ENCODE assay signal across 11 mouse cellular contexts in genomic region chr14:116924266-116924665, GRCm38 (mm10). TPM values are rescaled to one million over a fixed set of nuclear protein-coding genes. Genes with fewer than 3 reads are reported as not detected.
DNase-seq lines count a peak whose midpoint lies in the region; ATAC-seq and TF ChIP-seq lines count a peak whose summit lies in the region.
"Had no signal": no experiment of that assay in that cellular context is flagged by ENCODE, and none has a peak within 500 bp of the region (broad histone marks: within the 10 kb centered on the region; RNA-seq: fewer than 3 reads in every experiment).

No protein-coding gene starts in this region.

- 33% methylated on average over 2 of the region's 2 CpGs for WGBS in lung, embryonic 14.5 days
- WGBS in forebrain, embryonic 12.5 days = 14% methylated on average over 2 of the region's 2 CpGs
- 52% methylated on average over 2 of the region's 2 CpGs for WGBS in intestine, embryonic 16.5 days
- 51% methylated on average over 2 of the region's 2 CpGs for WGBS in neural tube, embryonic 14.5 days

- no peaks in the 10 kb centered on the region for H3K36me3 ChIP-seq in lung, embryonic 14.5 days (ENCODE audit: insufficient read depth)
- no peaks in the 10 kb centered on the region for H3K36me3 ChIP-seq in forebrain, embryonic 12.5 days (replicated peaks)
- H3K36me3 ChIP-seq in intestine, embryonic 16.5 days (ENCODE audit: control insufficient read depth, insufficient read depth, low read length) = no peaks in the 10 kb centered on the region
- H3K36me3 ChIP-seq in neural tube, embryonic 14.5 days (ENCODE audit: control insufficient read depth, insufficient read depth, low read length) = no peaks in the 10 kb centered on the region
- H3K36me3 ChIP-seq: limb, embryonic 15.5 days had no signal

- H3K9me3 ChIP-seq in lung, embryonic 14.5 days (ENCODE audit: low read depth, low read length) = no peaks in the 10 kb centered on the region
- H3K9me3 ChIP-seq in forebrain, embryonic 12.5 days = no peaks in the 10 kb centered on the region
- H3K9me3 ChIP-seq in intestine, embryonic 16.5 days (ENCODE audit: control insufficient read depth, low read length) = no peaks in the 10 kb centered on the region
- H3K9me3 ChIP-seq in neural tube, embryonic 14.5 days (ENCODE audit: control insufficient read depth, low read length) = no peaks in the 10 kb centered on the region
- H3K9me3 ChIP-seq: limb, embryonic 15.5 days had no signal

- H3K27ac ChIP-seq in lung, embryonic 14.5 days (ENCODE audit: low read depth) = no peak overlapping the region
- H3K27ac ChIP-seq in forebrain, embryonic 12.5 days = no peak overlapping the region; the same call in 1 of the 2 replicates
- H3K27ac ChIP-seq in intestine, embryonic 16.5 days (ENCODE audit: low read length) = no peak overlapping the region
- H3K27ac ChIP-seq in neural tube, embryonic 14.5 days (ENCODE audit: low read depth, low read length) = no peak overlapping the region
- H3K27ac ChIP-seq: macrophage had no signal

- no peak overlapping the region for H3K9ac ChIP-seq in lung, embryonic 14.5 days
- H3K9ac ChIP-seq in forebrain, embryonic 12.5 days = peak overlapping the region; percentile 21; the same call in 1 of the 2 replicates
- H3K9ac ChIP-seq in intestine, embryonic 16.5 days (ENCODE audit: low read depth, low read length) = no peak overlapping the region
- H3K9ac ChIP-seq in neural tube, embryonic 14.5 days (replicated peaks; ENCODE audit: low read depth, low read length) = no peak overlapping the region
- H3K9ac ChIP-seq: limb, embryonic 15.5 days had no signal

- DNase-seq in lung, embryonic 14.5 days = no peak
- no peak for DNase-seq in lung, postnatal 36 days
- no peak for DNase-seq in urinary bladder, adult 2 months (ENCODE audit: low spot score)
- no peak for DNase-seq in gastrocnemius, adult 8-10 months (ENCODE audit: low spot score in 2 of 2)
- DNase-seq in frontal cortex, postnatal 14 days (ENCODE audit: low spot score in 2 of 2) = no peak

- TF ChIP-seq CTCF in lung, embryonic 14.5 days (IDR thresholded peaks at IDR 0.05; ENCODE audit: low read depth) = no peak

- ATAC-seq in lung, embryonic 14.5 days (ENCODE audit: insufficient read depth) = no peak
- no peak for ATAC-seq in forebrain, embryonic 12.5 days (ENCODE audit: low FRiP score)
- no peak for ATAC-seq in intestine, embryonic 16.5 days
- no peak for ATAC-seq in neural tube, embryonic 14.5 days (ENCODE audit: low read depth)

- H3K27me3 ChIP-seq in lung, embryonic 14.5 days (ENCODE audit: insufficient read depth, low read length) = no peaks in the 10 kb centered on the region
- no peaks in the 10 kb centered on the region for H3K27me3 ChIP-seq in forebrain, embryonic 12.5 days
- H3K27me3 ChIP-seq in intestine, embryonic 16.5 days (replicated peaks; ENCODE audit: control insufficient read depth, insufficient read depth, low read length) = no peaks in the 10 kb centered on the region
- no peaks in the 10 kb centered on the region for H3K27me3 ChIP-seq in neural tube, embryonic 14.5 days (ENCODE audit: control insufficient read depth, insufficient read depth, low read length)
- H3K27me3 ChIP-seq: limb, embryonic 15.5 days had no signal

- H3K4me3 ChIP-seq in lung, embryonic 14.5 days (ENCODE audit: low read depth, low read length) = peak overlapping the region; percentile 80; the same call in 1 of the 2 replicates
- 0 out of 2 replicates have a peak overlapping the region, but pooled peaks have one; percentile 86 for H3K4me3 ChIP-seq in forebrain, embryonic 12.5 days (replicated peaks)
- no peak overlapping the region; the same call in 1 of the 2 replicates for H3K4me3 ChIP-seq in intestine, embryonic 16.5 days (ENCODE audit: low read length)
- no peak overlapping the region for H3K4me3 ChIP-seq in neural tube, embryonic 14.5 days (ENCODE audit: low read depth, low read length)

- H3K4me1 ChIP-seq in lung, embryonic 14.5 days (ENCODE audit: insufficient read depth) = peaks cover 5% of the 10 kb centered on the region; the same call in 1 of the 2 replicates
- H3K4me1 ChIP-seq in forebrain, embryonic 12.5 days = peaks cover 23% of the 10 kb centered on the region
- peaks cover 4% of the 10 kb centered on the region; the same call in 1 of the 2 replicates for H3K4me1 ChIP-seq in intestine, embryonic 16.5 days (ENCODE audit: control insufficient read depth, insufficient read depth, low read length)
- H3K4me1 ChIP-seq in neural tube, embryonic 14.5 days (ENCODE audit: control insufficient read depth, insufficient read depth, low read length) = peaks cover 13% of the 10 kb centered on the region

- peak overlapping the region; percentile 78 for H3K4me2 ChIP-seq in lung, embryonic 14.5 days
- peak overlapping the region; percentile 75 for H3K4me2 ChIP-seq in forebrain, embryonic 12.5 days
- peak overlapping the region; percentile 92; the same call in 1 of the 2 replicates for H3K4me2 ChIP-seq in intestine, embryonic 16.5 days (ENCODE audit: low read depth, low read length)
- H3K4me2 ChIP-seq in neural tube, embryonic 14.5 days (ENCODE audit: low read depth, low read length) = peak overlapping the region; percentile 84; the same call in 1 of the 2 replicates

RNA-seq across cellular contexts. Expression of gene Gpc6, which starts 0.8 kb away (rescaled TPM):
- polyA plus RNA-seq in lung, embryonic 14.5 days (2014; fragmentation: Nextera tagmentation; extraction: Ambion mirVana) = 37.0 and 38.9 TPM in 2 replicates
- polyA plus RNA-seq in forebrain, embryonic 12.5 days (2016; fragmentation: Nextera tagmentation; extraction: Ambion mirVana) = 32.1 and 37.7 TPM in 2 replicates
- polyA plus RNA-seq in intestine, embryonic 16.5 days (2015; fragmentation: Nextera tagmentation; extraction: Ambion mirVana) = 27.5 and 29.7 TPM in 2 replicates
- 20.8 and 27.8 TPM in 2 replicates for polyA plus RNA-seq in neural tube, embryonic 14.5 days (2014; fragmentation: Nextera tagmentation; extraction: Ambion mirVana)
- 14.0 and 22.9 TPM in 2 replicates for polyA plus RNA-seq in urinary bladder, adult 2 months (2012; rRNA removed)
- total RNA-seq in gastrocnemius, adult 8-10 months (2022) = 1 to 10 TPM; 1.1 to 3.0 (median 1.2) TPM
- total RNA-seq: granulocyte monocyte progenitor cell, adult 5-6 weeks had no signal
- polyA plus RNA-seq: macrophage had no signal

Comparison
In these comparisons a context has a peak if more than half of its experiments do, and no peak if none do; other contexts are left out.
1. H3K4me3 ChIP-seq: peak in lung, embryonic 14.5 days (single experiment) and forebrain, embryonic 12.5 days (single experiment); none in intestine, embryonic 16.5 days (single experiment) and neural tube, embryonic 14.5 days (single experiment).
2. Peak in every context shown above with its lines, with median percentiles within 50 percentile points of each other: H3K4me2 ChIP-seq.